Mouse (Mus musculus): ENCODE data around the gene Ccdc144b. TPM values are rescaled to one million over a fixed set of nuclear protein-coding genes. Genes with fewer than 3 reads are reported as not detected.

The Ccdc144b gene
- polyA plus RNA-seq, 1 experiment from 2014 or later = not detected

- WGBS = 96% methylated on average over 8 of the region's 8 CpGs
- no peak for ATAC-seq (ENCODE audit: low FRiP score, low read depth)
- H3K36me3 ChIP-seq = peaks cover 43% of the 10 kb centered on the region
Measured at GRCm38 (mm10) chr3:35967366-35967921, 85.9 kb downstream of the Ccdc144b start.

GRCm38 (mm10) chr3:35966493-35966892 lies 86.9 kb downstream of the Ccdc144b start:
- Histone ChIP-seq H3K4me3 (no peak overlapping the region), H3K9me3 (no peaks in the 10 kb centered on the region), H3K27me3 (replicated peaks) (no peaks in the 10 kb centered on the region), H3K36me3 (peaks cover 40% of the 10 kb centered on the region), H3K9ac (no peak overlapping the region), H3K27ac (no peak overlapping the region), H3K4me2 (replicated peaks) (no peak overlapping the region), H3K4me1 (no peaks in the 10 kb centered on the region)
- ATAC-seq (ENCODE audit: low FRiP score, low read depth) = no peak
- WGBS = 82% methylated on average over 2 of the region's 2 CpGs

More at GRCm38 (mm10) chr3:35967366-35967921, 85.9 kb downstream of the Ccdc144b start:
- no peaks in the 10 kb centered on the region for H3K9me3 ChIP-seq
- H3K4me2 ChIP-seq (replicated peaks) = no peak overlapping the region
- H3K27ac ChIP-seq = no peak overlapping the region
- no peak overlapping the region for H3K4me3 ChIP-seq
- H3K4me1 ChIP-seq = no peaks in the 10 kb centered on the region
- no peaks in the 10 kb centered on the region for H3K27me3 ChIP-seq (replicated peaks)
- H3K9ac ChIP-seq = no peak overlapping the region

DNA sequence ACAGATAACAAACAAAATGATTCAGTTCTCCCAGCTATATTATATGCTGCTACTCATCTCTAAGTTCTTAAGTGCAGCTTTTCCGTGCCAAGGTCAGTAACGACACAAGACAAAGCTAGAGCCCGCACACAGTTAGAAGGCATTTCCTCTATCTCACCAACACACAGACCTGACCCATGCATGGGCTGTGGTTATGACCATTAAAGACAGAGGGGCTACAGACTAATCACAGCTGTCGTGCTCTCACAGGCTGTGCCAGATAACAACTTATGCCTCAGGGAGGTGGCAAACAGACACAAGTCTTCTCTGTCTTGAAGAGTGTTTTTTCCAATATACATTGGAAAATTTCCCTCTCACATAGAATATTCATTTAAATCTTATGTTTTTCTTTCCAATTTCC lies 88.4 kb downstream of the Ccdc144b start:
- Histone ChIP-seq H3K4me1 (no peaks in the 10 kb centered on the region), H3K4me3 (no peak overlapping the region), H3K27me3 (replicated peaks) (no peaks in the 10 kb centered on the region), H3K27ac (no peak overlapping the region), H3K36me3 (peaks cover 42% of the 10 kb centered on the region), H3K9me3 (no peaks in the 10 kb centered on the region), H3K9ac (no peak overlapping the region), H3K4me2 (replicated peaks) (no peak overlapping the region)
- ATAC-seq (ENCODE audit: low FRiP score, low read depth) = no peak
- 87% methylated on average over 4 of the region's 4 CpGs for WGBS

- H3K4me3 ChIP-seq = no peak overlapping the region
- H3K9ac ChIP-seq = no peak overlapping the region
- H3K27ac ChIP-seq = no peak overlapping the region
- H3K4me1 ChIP-seq = no peaks in the 10 kb centered on the region
- H3K4me2 ChIP-seq (replicated peaks) = no peak overlapping the region
- H3K27me3 ChIP-seq (replicated peaks) = no peaks in the 10 kb centered on the region
- H3K9me3 ChIP-seq = no peaks in the 10 kb centered on the region
- peaks cover 46% of the 10 kb centered on the region for H3K36me3 ChIP-seq
- no peak for ATAC-seq (ENCODE audit: low FRiP score, low read depth)
- 93% methylated on average over 5 of the region's 5 CpGs for WGBS
Measured at GRCm38 (mm10) chr3:35963921-35964320, 89.4 kb downstream of the Ccdc144b start.

DNA sequence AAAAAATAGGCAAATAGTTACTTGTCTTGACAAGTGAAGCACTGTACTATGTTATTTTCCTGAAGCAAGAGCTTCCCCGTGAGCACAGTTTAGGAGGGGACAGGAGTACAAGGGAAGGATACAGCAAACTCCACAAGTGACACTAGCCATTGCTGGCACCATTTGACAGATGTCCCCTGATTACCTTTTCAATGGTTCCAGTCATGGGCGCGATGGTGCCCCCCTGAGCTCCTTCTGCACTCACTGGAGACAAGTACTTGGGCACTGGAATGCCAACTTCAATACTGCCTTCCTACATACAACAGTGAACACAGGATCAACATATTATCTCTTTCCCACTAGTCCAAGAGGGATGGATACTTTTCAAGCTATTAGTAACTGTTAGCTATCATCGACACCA lies 89.9 kb downstream of the Ccdc144b start:
- WGBS = 91% methylated on average over 4 of the region's 4 CpGs
- ATAC-seq (ENCODE audit: low FRiP score, low read depth) = no peak
- Histone ChIP-seq H3K9ac (no peak overlapping the region), H3K4me2 (replicated peaks) (no peak overlapping the region), H3K4me3 (no peak overlapping the region), H3K9me3 (no peaks in the 10 kb centered on the region), H3K27me3 (replicated peaks) (no peaks in the 10 kb centered on the region), H3K4me1 (no peaks in the 10 kb centered on the region), H3K36me3 (peaks cover 49% of the 10 kb centered on the region), H3K27ac (no peak overlapping the region)

DNA sequence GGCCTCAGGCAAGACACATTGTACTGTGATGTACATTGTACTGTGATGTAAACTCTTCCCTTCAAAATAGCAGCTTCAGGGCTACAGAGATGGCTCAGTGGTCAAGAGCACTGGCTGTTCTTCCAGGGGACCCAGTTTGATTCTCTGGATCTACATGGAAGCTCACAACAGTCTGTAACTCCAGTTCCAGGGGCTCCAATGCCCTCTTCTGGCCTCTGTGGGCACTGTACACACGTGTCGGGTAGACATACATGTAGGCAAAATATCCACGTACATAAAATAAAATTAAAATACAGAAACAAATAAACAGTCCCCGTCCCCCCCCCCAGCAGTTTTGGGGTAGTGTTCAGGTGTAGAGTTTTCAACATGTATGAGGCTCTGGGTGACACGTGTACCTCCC lies 90.4 kb downstream of the Ccdc144b start:
- no peak overlapping the region for H3K27ac ChIP-seq
- no peak overlapping the region for H3K4me3 ChIP-seq
- no peaks in the 10 kb centered on the region for H3K9me3 ChIP-seq
- no peak overlapping the region for H3K4me2 ChIP-seq (replicated peaks)
- no peaks in the 10 kb centered on the region for H3K4me1 ChIP-seq
- 94% methylated on average over 5 of the region's 5 CpGs for WGBS
- no peak for ATAC-seq (ENCODE audit: low FRiP score, low read depth)
- H3K9ac ChIP-seq = no peak overlapping the region
- peaks cover 46% of the 10 kb centered on the region for H3K36me3 ChIP-seq
- H3K27me3 ChIP-seq (replicated peaks) = no peaks in the 10 kb centered on the region

Other genes with a start within 250 kb of the Ccdc144b start
- gene Dcun1d1, start 116.1 kb downstream of the Ccdc144b start, polyA plus RNA-seq (2016; fragmentation: Nextera tagmentation; extraction: Ambion mirVana) = 97.1 and 98.6 TPM in 2 replicates
- 33.2 and 35.9 TPM in 2 replicates for gene Mccc1, start 52.9 kb downstream of the Ccdc144b start, polyA plus RNA-seq (2016; fragmentation: Nextera tagmentation; extraction: Ambion mirVana)
- gene Acad9, start 12.4 kb upstream of the Ccdc144b start, polyA plus RNA-seq (2016; fragmentation: Nextera tagmentation; extraction: Ambion mirVana) = 92.4 and 93.5 TPM in 2 replicates
- 9.7 and 11.3 TPM in 2 replicates for gene D3Ertd254e, start 97.5 kb upstream of the Ccdc144b start, polyA plus RNA-seq (2016; fragmentation: Nextera tagmentation; extraction: Ambion mirVana)
- gene Qrfpr, start 168.8 kb upstream of the Ccdc144b start, polyA plus RNA-seq (2016; fragmentation: Nextera tagmentation; extraction: Ambion mirVana) = not detected in 2 replicates

Data from neural tube, embryonic 12.5 days (tissue).